Mouse (Mus musculus): ENCODE results near the gene Scgb3a1. TPM values are rescaled to one million over a fixed set of nuclear protein-coding genes. Genes with fewer than 3 reads are reported as not detected.
A peak's percentile ranks its signal among the peaks of the same experiment; 100 is the strongest.

Scgb3a1 gene
- polyA plus RNA-seq, 1 experiment: 0.38 TPM

DNA sequence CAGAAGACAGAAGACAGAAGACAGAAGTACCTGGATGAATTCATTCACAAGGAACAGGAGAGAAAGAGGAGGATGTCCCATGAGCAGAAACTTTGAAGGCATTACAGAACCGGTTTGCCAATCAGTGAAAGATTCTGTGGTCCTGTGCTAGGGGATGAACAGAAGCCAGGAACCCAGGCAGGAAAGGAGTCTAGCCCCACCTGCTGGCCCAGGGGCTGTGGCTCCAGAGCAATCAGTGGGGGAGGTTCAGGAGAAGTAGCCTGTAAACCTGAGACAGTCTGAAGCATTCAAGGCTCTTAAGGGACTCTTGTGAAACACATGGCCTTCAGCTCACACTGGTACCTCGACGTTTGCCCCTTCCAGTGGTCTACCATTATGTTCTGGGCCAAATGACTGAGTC lies 32.3 kb upstream of the Scgb3a1 start:
- H3K27me3 ChIP-seq (ENCODE audit: control insufficient read depth, insufficient read depth, low read length): no peaks in the 10 kb centered on the region; the same call in 1 of the 2 replicates
- no peak overlapping the region for H3K27ac ChIP-seq (ENCODE audit: control insufficient read depth, insufficient read depth, low read depth, low read length)
- H3K4me3 ChIP-seq (ENCODE audit: control insufficient read depth, low read depth, low read length): no peak overlapping the region
- H3K4me1 ChIP-seq (ENCODE audit: control insufficient read depth, insufficient read depth, low read length): peaks cover 7% of the 10 kb centered on the region
- H3K36me3 ChIP-seq (ENCODE audit: control insufficient read depth, insufficient read depth, low read length): no peaks in the 10 kb centered on the region
- TF ChIP-seq CTCF (IDR thresholded peaks at IDR 0.05; ENCODE audit: control insufficient read depth, insufficient read depth, insufficient replicate concordance, low read depth, low read length) (no peak), POLR2A (IDR thresholded peaks at IDR 0.05; ENCODE audit: control insufficient read depth, low read depth, low read length) (no peak)

DNA sequence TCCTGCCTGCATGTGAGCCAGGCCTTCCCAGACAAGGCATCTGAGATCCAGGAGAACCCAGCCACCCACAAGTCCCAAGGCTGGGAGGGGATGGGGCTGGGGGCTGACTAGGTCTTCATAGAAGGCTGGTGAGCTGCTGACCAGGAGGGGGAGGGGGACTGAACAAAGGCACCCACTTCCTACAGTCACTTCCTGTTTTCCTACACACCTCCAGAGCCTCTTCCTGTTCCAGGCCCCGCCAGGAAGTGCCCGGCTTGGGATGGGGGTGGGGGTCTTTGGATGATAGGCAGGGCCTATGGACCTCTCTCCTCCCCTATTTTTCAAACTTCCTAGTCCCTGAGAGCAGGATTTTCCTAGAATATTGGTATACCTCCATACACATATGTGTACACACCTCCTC lies 31.2 kb upstream of the Scgb3a1 start:
- Histone ChIP-seq H3K4me3 (ENCODE audit: control insufficient read depth, low read depth, low read length) (no peak overlapping the region), H3K27me3 (ENCODE audit: control insufficient read depth, insufficient read depth, low read length) (no peaks in the 10 kb centered on the region; the same call in 1 of the 2 replicates), H3K4me1 (ENCODE audit: control insufficient read depth, insufficient read depth, low read length) (peaks cover 7% of the 10 kb centered on the region), H3K27ac (ENCODE audit: control insufficient read depth, insufficient read depth, low read depth, low read length) (no peak overlapping the region), H3K36me3 (ENCODE audit: control insufficient read depth, insufficient read depth, low read length) (no peaks in the 10 kb centered on the region)
- TF ChIP-seq POLR2A (IDR thresholded peaks at IDR 0.05; ENCODE audit: control insufficient read depth, low read depth, low read length): no peak
- TF ChIP-seq CTCF (IDR thresholded peaks at IDR 0.05; ENCODE audit: control insufficient read depth, insufficient read depth, insufficient replicate concordance, low read depth, low read length): no peak

DNA sequence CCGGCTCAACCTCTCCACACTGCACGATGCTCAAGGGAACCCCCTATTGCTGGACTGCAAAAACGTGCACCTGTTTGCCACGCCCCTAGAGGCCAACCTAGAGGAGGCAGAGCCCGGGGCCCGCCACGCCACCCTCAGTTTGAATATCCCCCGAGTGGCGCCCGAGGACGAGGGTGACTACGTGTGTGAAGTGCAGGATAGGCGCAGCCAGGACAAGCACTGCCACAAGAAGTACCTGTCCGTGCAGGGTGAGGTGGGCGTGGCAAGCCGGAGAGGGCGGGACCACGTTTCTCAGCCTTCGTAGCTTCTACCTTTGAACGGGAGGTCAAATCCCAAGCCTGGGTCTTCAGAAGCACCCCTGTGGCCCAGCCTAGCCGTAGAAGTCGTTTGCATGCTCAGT lies 29.3 kb upstream of the Scgb3a1 start:
- H3K27me3 ChIP-seq (ENCODE audit: control insufficient read depth, insufficient read depth, low read length): no peaks in the 10 kb centered on the region; the same call in 1 of the 2 replicates
- no peak overlapping the region for H3K27ac ChIP-seq (ENCODE audit: control insufficient read depth, insufficient read depth, low read depth, low read length)
- no peak for TF ChIP-seq POLR2A (IDR thresholded peaks at IDR 0.05; ENCODE audit: control insufficient read depth, low read depth, low read length)
- TF ChIP-seq CTCF (IDR thresholded peaks at IDR 0.05; ENCODE audit: control insufficient read depth, insufficient read depth, insufficient replicate concordance, low read depth, low read length): no peak
- H3K36me3 ChIP-seq (ENCODE audit: control insufficient read depth, insufficient read depth, low read length): no peaks in the 10 kb centered on the region
- peaks cover 7% of the 10 kb centered on the region for H3K4me1 ChIP-seq (ENCODE audit: control insufficient read depth, insufficient read depth, low read length)
- peak overlapping the region; percentile 10 for H3K4me3 ChIP-seq (ENCODE audit: control insufficient read depth, low read depth, low read length)

DNA sequence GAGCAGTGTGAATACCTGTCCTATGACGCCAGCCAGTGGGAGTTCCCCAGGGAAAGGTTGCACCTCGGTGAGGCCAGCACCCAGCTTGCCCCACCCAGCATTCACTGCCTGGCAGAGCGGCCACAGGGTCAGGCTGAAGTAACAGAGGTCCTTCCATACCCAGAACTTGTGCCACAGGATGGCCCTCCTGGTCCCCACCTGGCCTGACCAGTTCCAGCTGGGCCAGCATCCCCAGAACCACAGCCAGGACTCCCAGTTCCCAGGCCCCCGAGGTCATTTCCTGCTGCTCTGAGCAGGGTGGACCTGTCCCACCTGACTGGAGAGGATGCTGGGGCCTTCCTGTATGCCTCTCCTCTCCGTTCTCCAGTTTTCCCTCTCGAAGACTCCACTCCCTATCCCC lies 27.7 kb upstream of the Scgb3a1 start:
- TF ChIP-seq POLR2A (IDR thresholded peaks at IDR 0.05; ENCODE audit: control insufficient read depth, low read depth, low read length): no peak
- no peak for TF ChIP-seq CTCF (IDR thresholded peaks at IDR 0.05; ENCODE audit: control insufficient read depth, insufficient read depth, insufficient replicate concordance, low read depth, low read length)
- Histone ChIP-seq H3K36me3 (ENCODE audit: control insufficient read depth, insufficient read depth, low read length) (no peaks in the 10 kb centered on the region), H3K4me1 (ENCODE audit: control insufficient read depth, insufficient read depth, low read length) (peaks cover 7% of the 10 kb centered on the region), H3K27ac (ENCODE audit: control insufficient read depth, insufficient read depth, low read depth, low read length) (no peak overlapping the region), H3K27me3 (ENCODE audit: control insufficient read depth, insufficient read depth, low read length) (no peaks in the 10 kb centered on the region; the same call in 1 of the 2 replicates), H3K4me3 (ENCODE audit: control insufficient read depth, low read depth, low read length) (no peak overlapping the region)

DNA sequence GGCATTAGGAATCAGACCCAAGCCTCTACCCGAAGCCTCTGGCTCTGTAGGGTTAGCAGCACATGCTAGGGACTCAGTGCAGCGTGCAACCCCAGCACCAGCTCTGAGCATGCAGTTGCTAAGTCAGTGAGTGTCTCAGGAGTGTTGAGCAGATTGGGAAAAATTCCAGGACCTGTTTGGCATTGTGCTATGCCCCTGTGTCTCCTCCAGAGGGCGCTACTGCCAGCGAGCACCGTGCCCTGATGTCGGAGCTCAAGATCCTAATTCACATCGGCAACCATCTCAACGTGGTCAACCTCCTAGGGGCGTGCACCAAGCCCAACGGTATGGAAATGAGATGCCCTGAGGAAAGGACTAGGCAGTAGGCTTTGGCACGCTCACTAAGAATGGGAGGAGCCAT lies 27.0 kb upstream of the Scgb3a1 start:
- Histone ChIP-seq H3K27ac (ENCODE audit: control insufficient read depth, insufficient read depth, low read depth, low read length) (no peak overlapping the region), H3K4me3 (ENCODE audit: control insufficient read depth, low read depth, low read length) (peak overlapping the region; percentile 38), H3K27me3 (ENCODE audit: control insufficient read depth, insufficient read depth, low read length) (no peaks in the 10 kb centered on the region; the same call in 1 of the 2 replicates), H3K36me3 (ENCODE audit: control insufficient read depth, insufficient read depth, low read length) (no peaks in the 10 kb centered on the region), H3K4me1 (ENCODE audit: control insufficient read depth, insufficient read depth, low read length) (peaks cover 7% of the 10 kb centered on the region)
- TF ChIP-seq POLR2A (IDR thresholded peaks at IDR 0.05; ENCODE audit: control insufficient read depth, low read depth, low read length): no peak
- TF ChIP-seq CTCF (IDR thresholded peaks at IDR 0.05; ENCODE audit: control insufficient read depth, insufficient read depth, insufficient replicate concordance, low read depth, low read length): peak; percentile 93

DNA sequence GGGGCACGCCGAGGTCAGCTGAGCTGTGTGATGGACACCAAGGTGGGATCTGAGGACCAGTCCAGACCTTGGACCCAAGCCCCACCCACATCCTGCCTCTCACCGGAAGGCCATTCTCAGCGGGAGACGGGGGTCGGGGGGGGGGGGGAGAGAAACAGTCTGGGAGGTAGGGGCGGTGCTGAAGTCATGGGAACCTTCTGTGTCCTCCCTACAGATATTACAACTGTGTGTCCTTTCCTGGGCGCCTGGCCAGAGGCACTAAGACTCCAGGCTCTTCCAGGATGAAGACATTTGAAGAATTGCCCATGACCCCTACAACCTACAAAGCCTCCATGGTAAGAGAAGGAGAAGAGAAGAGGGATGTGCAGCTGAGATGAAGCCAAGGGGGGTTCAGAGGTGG lies 17.7 kb upstream of the Scgb3a1 start:
- H3K27ac ChIP-seq (ENCODE audit: control insufficient read depth, insufficient read depth, low read depth, low read length): no peak overlapping the region
- no peaks in the 10 kb centered on the region for H3K4me1 ChIP-seq (ENCODE audit: control insufficient read depth, insufficient read depth, low read length)
- no peak for TF ChIP-seq POLR2A (IDR thresholded peaks at IDR 0.05; ENCODE audit: control insufficient read depth, low read depth, low read length)
- no peak for TF ChIP-seq CTCF (IDR thresholded peaks at IDR 0.05; ENCODE audit: control insufficient read depth, insufficient read depth, insufficient replicate concordance, low read depth, low read length)
- H3K36me3 ChIP-seq (ENCODE audit: control insufficient read depth, insufficient read depth, low read length): no peaks in the 10 kb centered on the region
- H3K4me3 ChIP-seq (ENCODE audit: control insufficient read depth, low read depth, low read length): no peak overlapping the region
- H3K27me3 ChIP-seq (ENCODE audit: control insufficient read depth, insufficient read depth, low read length): no peaks in the 10 kb centered on the region

DNA sequence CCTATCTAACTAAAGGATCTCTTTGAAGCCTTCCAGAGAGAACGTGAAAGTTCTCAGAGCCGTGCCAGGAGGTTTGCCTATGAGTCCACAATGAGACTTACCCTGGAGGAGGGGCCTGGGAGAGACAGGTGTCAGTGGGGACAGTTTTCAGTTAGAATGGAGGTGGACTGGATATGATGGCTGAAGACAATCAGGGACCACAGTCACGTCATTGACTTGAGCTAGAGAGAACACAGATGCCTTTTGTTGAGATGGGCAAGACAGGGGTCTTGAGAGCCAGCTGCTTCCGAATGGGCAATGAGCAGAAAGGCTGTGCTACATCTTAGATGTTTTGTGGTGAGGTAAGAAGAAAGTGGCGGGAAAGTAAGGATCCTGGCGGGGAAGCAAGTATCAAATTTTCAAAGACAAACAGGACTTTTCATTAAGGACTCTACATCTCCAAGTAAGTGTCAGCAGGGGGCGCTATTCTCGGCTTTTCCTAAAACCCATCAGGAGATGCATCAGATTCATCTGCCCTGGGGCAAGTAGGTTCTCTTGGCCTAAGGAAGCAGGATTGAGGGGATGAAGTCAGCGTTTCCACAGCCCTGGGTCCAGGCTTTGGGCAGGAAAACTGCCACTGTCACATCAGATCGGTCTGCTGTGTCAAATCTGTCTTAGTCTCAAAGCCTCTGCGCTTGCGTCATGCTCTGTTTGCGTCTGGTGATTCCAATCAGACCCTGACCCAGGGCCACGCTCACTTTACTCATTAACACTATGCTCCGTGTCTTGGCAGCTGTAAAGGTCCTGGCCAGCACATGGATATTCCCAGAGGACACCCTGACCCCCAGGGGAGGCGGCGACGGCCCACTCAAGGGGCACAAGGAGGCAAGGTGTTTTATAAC lies 13.1 kb upstream of the Scgb3a1 start:
- Histone ChIP-seq H3K4me3 (ENCODE audit: control insufficient read depth, low read depth, low read length) (no peak overlapping the region), H3K27me3 (ENCODE audit: control insufficient read depth, insufficient read depth, low read length) (no peaks in the 10 kb centered on the region), H3K36me3 (ENCODE audit: control insufficient read depth, insufficient read depth, low read length) (no peaks in the 10 kb centered on the region), H3K4me1 (ENCODE audit: control insufficient read depth, insufficient read depth, low read length) (peaks cover 5% of the 10 kb centered on the region), H3K27ac (ENCODE audit: control insufficient read depth, insufficient read depth, low read depth, low read length) (no peak overlapping the region)
- peak; percentile 27; the same call in 1 of the 2 replicates for TF ChIP-seq CTCF (IDR thresholded peaks at IDR 0.05; ENCODE audit: control insufficient read depth, insufficient read depth, insufficient replicate concordance, low read depth, low read length)
- TF ChIP-seq POLR2A (IDR thresholded peaks at IDR 0.05; ENCODE audit: control insufficient read depth, low read depth, low read length): no peak

All from testis, adult 2 months (tissue).